Mouse (Mus musculus) testis, adult 2 months (tissue): ENCODE data around the gene Trim25.

ENCODE experiments used
- CTCF ChIP-seq: fragments of 200-500 bp; IDR thresholded peaks from 2 replicates; pipeline ENCODE4 v1.5.1; 2012; ENCODE audit warnings: low read depth, mild to moderate bottlenecking, inconsistent platforms, low read length, moderate library complexity; ENCODE audit not compliant: control insufficient read depth, insufficient read depth, insufficient replicate concordance
- POLR2A ChIP-seq: fragments of 200-500 bp; IDR thresholded peaks from 2 replicates; pipeline ENCODE4 v1.6.1; 2012; ENCODE audit warnings: low read depth, mild to moderate bottlenecking, inconsistent platforms, low read length, moderate library complexity; ENCODE audit not compliant: control insufficient read depth

DNA sequence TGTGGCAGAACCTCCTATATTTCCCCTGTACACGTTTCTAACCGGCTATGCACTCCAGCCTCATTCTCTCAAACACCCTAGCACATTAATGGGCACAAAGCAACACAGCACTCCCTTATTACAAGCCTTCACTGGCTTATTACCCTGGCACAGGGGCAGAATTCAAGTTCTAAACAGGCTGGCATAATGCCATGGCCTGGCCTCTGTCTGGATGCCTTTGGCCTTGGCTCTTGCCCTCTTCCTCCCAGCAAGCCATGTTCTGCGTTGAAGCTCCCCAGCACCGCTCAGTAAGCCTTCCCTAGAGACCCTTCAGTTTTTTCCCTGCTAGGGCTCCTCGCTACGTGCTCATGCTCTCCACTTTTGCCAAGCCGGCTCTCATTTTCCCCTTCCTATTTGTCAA is 43.9 kb downstream of the Trim25 start:
- TF ChIP-seq POLR2A = no peak
- TF ChIP-seq CTCF = no peak
